Mouse (Mus musculus): ENCODE data around the gene Acvr1b. TPM values are rescaled to one million over a fixed set of nuclear protein-coding genes. Genes with fewer than 3 reads are reported as not detected.

Acvr1b gene
- total and polyA plus RNA-seq, 3 experiments, result 2.7 to 4.8 (median 2.9) TPM

DNA sequence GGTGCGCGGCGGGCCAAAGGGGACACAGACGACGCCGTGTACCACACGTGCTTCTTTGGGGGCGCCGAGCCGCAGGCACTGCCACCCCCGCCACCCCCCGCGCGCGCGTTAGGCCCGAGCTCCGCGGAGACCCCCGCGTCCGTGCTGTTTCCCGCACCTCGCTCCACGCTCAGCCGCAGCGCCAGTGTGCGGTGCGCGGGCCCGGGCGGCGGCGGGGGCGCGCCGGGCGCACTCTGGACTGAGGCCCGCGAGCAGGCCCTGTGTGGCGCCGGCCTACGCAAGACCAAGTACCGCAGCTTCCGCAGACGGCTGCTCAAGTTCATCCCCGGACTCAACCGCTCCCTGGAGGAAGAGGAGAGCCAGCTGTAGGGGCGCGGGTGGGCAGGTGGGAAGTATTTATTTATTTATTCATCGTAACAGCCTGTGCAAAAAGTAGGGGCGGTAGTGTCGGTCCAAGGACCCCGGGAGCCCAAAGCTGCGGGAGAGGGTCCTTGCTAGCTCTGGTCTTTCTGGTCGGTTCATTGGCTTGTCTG, 57.8 kb downstream of the Acvr1b start:
- Histone ChIP-seq H3K4me1 (ENCODE audit: control insufficient read depth in 1 of 2, insufficient read depth in 2 of 2) (peaks cover 7 to 64% of the 10 kb centered on the region in 2 experiments), H3K9ac (ENCODE audit: insufficient read depth, low read depth) (no peak overlapping the region), H3K4me3 (replicated peaks in 1 of 3; ENCODE audit: low read depth in 2 of 3, low read length in 2 of 3, poor library complexity in 1 of 3) (no peak overlapping the region), H3K36me3 (replicated peaks in 1 of 2; ENCODE audit: control insufficient read depth in 1 of 2, insufficient read depth in 1 of 2, low read length in 1 of 2) (peaks cover 5 to 36% of the 10 kb centered on the region in 2 experiments), H3K4me2 (ENCODE audit: insufficient read depth, low read depth, poor library complexity, severe bottlenecking) (no peak overlapping the region), H3K9me3 (replicated peaks; ENCODE audit: low read length) (peaks cover 3% of the 10 kb centered on the region), H3K27ac (ENCODE audit: insufficient read depth, low read depth) (no peak overlapping the region), H3K79me2 (replicated peaks; ENCODE audit: control insufficient read depth, extremely low read depth, insufficient read depth, poor library complexity, severe bottlenecking) (no peaks in the 10 kb centered on the region), H3K27me3 (replicated peaks) (peaks cover 5% of the 10 kb centered on the region)
- TF ChIP-seq POLR2A (IDR thresholded peaks at IDR 0.05; ENCODE audit: low read depth, low read length) (no peak), RAD21 (IDR thresholded peaks at IDR 0.05; ENCODE audit: low read depth, low read length) (no peak), ZKSCAN1 (IDR thresholded peaks at IDR 0.05; ENCODE audit: borderline replicate concordance, low read depth, low read length) (no peak), MAZ (IDR thresholded peaks at IDR 0.05; ENCODE audit: low read depth, low read length) (no peak)
- in situ Hi-C loops (cut with MboI; ENCODE audit: low pct_ligation_motif_present, low pct_unique_long_range_greater_than_20kb, low sequenced_read_pairs), result no loop called here
- no peak for DNase-seq (ENCODE audit: extremely low read depth)
- dilution Hi-C loops (cut with MboI; ENCODE audit: extremely low pct_ligation_motif_present, extremely low pct_unique_long_range_greater_than_20kb, low sequenced_read_pairs), result no loop called here

DNA sequence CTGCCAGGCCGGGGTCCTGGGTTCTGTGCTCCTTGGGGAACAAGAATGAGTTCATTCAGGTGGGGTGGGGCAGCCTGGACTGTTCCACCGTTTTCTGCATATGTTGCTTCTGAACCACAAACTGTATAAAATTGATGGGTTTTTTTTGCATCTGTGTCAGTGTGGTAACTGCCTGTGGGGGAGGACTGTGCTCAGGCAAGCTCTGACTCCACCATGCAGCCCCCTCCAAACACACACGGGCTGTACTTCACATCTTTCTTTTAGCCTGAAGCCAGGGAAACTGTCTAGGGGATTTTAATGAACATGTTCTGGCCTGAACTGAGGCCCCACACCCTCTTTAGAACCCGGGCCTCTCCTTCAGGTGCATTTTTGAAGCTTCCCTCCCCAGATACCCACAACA, 58.7 kb downstream of the Acvr1b start:
- Histone ChIP-seq H3K9ac (ENCODE audit: insufficient read depth, low read depth) (no peak overlapping the region), H3K4me3 (replicated peaks in 1 of 3; ENCODE audit: low read depth in 2 of 3, low read length in 2 of 3, poor library complexity in 1 of 3) (no peak overlapping the region), H3K4me2 (ENCODE audit: insufficient read depth, low read depth, poor library complexity, severe bottlenecking) (no peak overlapping the region), H3K36me3 (replicated peaks in 1 of 2; ENCODE audit: control insufficient read depth in 1 of 2, insufficient read depth in 1 of 2, low read length in 1 of 2) (peaks cover 5 to 34% of the 10 kb centered on the region in 2 experiments), H3K27me3 (replicated peaks) (peaks cover 4% of the 10 kb centered on the region), H3K9me3 (replicated peaks; ENCODE audit: low read length) (peaks cover 3% of the 10 kb centered on the region), H3K4me1 (ENCODE audit: control insufficient read depth in 1 of 2, insufficient read depth in 2 of 2) (peaks cover 7 to 63% of the 10 kb centered on the region in 2 experiments), H3K79me2 (replicated peaks; ENCODE audit: control insufficient read depth, extremely low read depth, insufficient read depth, poor library complexity, severe bottlenecking) (no peaks in the 10 kb centered on the region), H3K27ac (ENCODE audit: insufficient read depth, low read depth) (no peak overlapping the region)
- TF ChIP-seq USF1 (IDR thresholded peaks at IDR 0.05; ENCODE audit: low read depth, low read length), result no peak
- no peak for TF ChIP-seq MAFK (IDR thresholded peaks at IDR 0.05; ENCODE audit: insufficient replicate concordance, low read length)
- no peak for TF ChIP-seq MAX (IDR thresholded peaks at IDR 0.05; ENCODE audit: low read length)
- no peak for TF ChIP-seq MEF2A (IDR thresholded peaks at IDR 0.05; ENCODE audit: borderline replicate concordance, low read depth, low read length)
- TF ChIP-seq NELFE (IDR thresholded peaks at IDR 0.05; ENCODE audit: low read depth, low read length), result no peak
- TF ChIP-seq TBP (conservative IDR thresholded peaks at IDR 0.05; ENCODE audit: low read depth, low read length), result no peak
- TF ChIP-seq SMC3 (IDR thresholded peaks at IDR 0.05; ENCODE audit: low read depth, low read length), result no peak
- TF ChIP-seq NRF1 (IDR thresholded peaks at IDR 0.05; ENCODE audit: low read depth, low read length), result no peak
- no peak for TF ChIP-seq MXI1 (IDR thresholded peaks at IDR 0.05; ENCODE audit: low read depth, low read length)
- TF ChIP-seq ZKSCAN1 (IDR thresholded peaks at IDR 0.05; ENCODE audit: borderline replicate concordance, low read depth, low read length), result no peak
- TF ChIP-seq CHD1 (IDR thresholded peaks at IDR 0.05; ENCODE audit: low read depth, low read length), result no peak
- TF ChIP-seq ZMIZ1 (IDR thresholded peaks at IDR 0.05; ENCODE audit: low read depth, low read length), result no peak
- TF ChIP-seq EP300 (IDR thresholded peaks at IDR 0.05; ENCODE audit: low read length), result no peak
- TF ChIP-seq HCFC1 (IDR thresholded peaks at IDR 0.05; ENCODE audit: low read depth, low read length), result no peak
- no peak for TF ChIP-seq GABPA (IDR thresholded peaks at IDR 0.05; ENCODE audit: insufficient replicate concordance, low read depth, low read length)
- TF ChIP-seq E2F4 (IDR thresholded peaks at IDR 0.05; ENCODE audit: insufficient replicate concordance, low read depth, low read length), result no peak
- no peak for TF ChIP-seq ETS1 (conservative IDR thresholded peaks at IDR 0.05; ENCODE audit: low read depth, low read length)
- TF ChIP-seq BHLHE40 (IDR thresholded peaks at IDR 0.05; ENCODE audit: low read depth, low read length), result no peak
- TF ChIP-seq USF2 (conservative IDR thresholded peaks at IDR 0.05; ENCODE audit: low read depth, low read length), result no peak
- in situ Hi-C loops (cut with MboI; ENCODE audit: low pct_ligation_motif_present, low pct_unique_long_range_greater_than_20kb, low sequenced_read_pairs), result no loop called here
- no peak for DNase-seq (ENCODE audit: extremely low read depth)
- dilution Hi-C loops (cut with MboI; ENCODE audit: extremely low pct_ligation_motif_present, extremely low pct_unique_long_range_greater_than_20kb, low sequenced_read_pairs), result no loop called here
